Mouse (Mus musculus): ENCODE measurements around the gene C2cd2l. TPM values are rescaled to one million over a fixed set of nuclear protein-coding genes. Genes with fewer than 3 reads are reported as not detected.

The C2cd2l gene
- polyA plus RNA-seq, 1 experiment from 2014 or later, result 11.4 TPM

DNA sequence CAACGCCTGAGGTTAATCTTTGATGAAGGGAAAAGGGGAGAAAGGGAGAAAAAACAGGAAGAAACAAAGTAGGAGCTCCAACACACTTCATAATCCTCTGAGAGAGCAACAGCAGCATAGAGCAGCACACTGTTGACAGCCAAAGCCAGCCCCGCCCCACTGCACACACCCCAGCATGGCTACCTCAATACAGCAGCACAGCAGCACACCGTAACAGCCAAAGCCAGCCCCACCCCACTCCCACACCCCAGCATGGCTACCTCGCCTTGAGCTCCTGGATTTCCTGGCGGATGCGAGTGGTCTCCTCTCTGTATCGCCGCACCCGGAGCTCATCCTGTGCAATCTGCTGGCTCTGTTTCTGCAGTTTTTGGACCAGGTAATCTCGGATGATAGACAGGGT is 32.3 kb upstream of the C2cd2l start:
- no peak overlapping the region for H3K27ac ChIP-seq (ENCODE audit: low read depth)
- H3K9me3 ChIP-seq (ENCODE audit: low read length), result no peaks in the 10 kb centered on the region
- H3K4me1 ChIP-seq (ENCODE audit: insufficient read depth), result no peaks in the 10 kb centered on the region
- 90% methylated on average over 10 of the region's 10 CpGs for WGBS (ENCODE audit: insufficient replicate concordance)
- peaks cover 83% of the 10 kb centered on the region for H3K36me3 ChIP-seq (replicated peaks; ENCODE audit: insufficient read depth, low read length)
- ATAC-seq, result no peak
- no peak for DNase-seq
- TF ChIP-seq EP300 (IDR thresholded peaks at IDR 0.05; ENCODE audit: low read depth) (no peak), CTCF (IDR thresholded peaks at IDR 0.05; ENCODE audit: low read depth) (no peak)
- H3K4me2 ChIP-seq (ENCODE audit: low read depth, low read length), result no peak overlapping the region
- H3K27me3 ChIP-seq (ENCODE audit: insufficient read depth, low read length), result no peaks in the 10 kb centered on the region
- H3K9ac ChIP-seq (replicated peaks), result no peak overlapping the region
- no peak overlapping the region for H3K4me3 ChIP-seq (ENCODE audit: low read depth, low read length)

DNA sequence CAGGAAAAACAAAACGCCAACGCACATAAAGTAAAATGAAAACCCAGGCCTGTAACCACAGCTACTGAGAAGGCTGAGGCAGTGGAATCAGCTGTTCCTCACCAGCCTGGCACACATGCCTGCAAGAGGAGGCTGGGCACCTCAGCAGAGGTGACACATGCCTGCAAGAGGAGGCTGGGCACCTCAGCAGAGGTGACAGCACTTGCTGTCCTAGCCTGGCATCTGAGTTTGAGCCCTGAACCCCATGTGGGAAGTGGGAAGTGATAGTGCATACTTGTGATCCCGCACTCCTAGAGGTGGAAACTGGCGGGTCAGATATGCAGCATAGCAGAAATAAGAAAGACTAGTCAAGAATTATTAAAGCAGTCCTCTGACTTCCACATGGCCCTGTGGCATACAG is 31.3 kb upstream of the C2cd2l start:
- no peak for TF ChIP-seq CTCF (IDR thresholded peaks at IDR 0.05; ENCODE audit: low read depth)
- no peak for TF ChIP-seq EP300 (IDR thresholded peaks at IDR 0.05; ENCODE audit: low read depth)
- Histone ChIP-seq H3K4me2 (ENCODE audit: low read depth, low read length) (no peak overlapping the region), H3K9ac (replicated peaks) (no peak overlapping the region), H3K4me1 (ENCODE audit: insufficient read depth) (no peaks in the 10 kb centered on the region), H3K27ac (ENCODE audit: low read depth) (no peak overlapping the region), H3K4me3 (ENCODE audit: low read depth, low read length) (no peak overlapping the region), H3K36me3 (replicated peaks; ENCODE audit: insufficient read depth, low read length) (peaks cover 80% of the 10 kb centered on the region), H3K9me3 (ENCODE audit: low read length) (no peaks in the 10 kb centered on the region), H3K27me3 (ENCODE audit: insufficient read depth, low read length) (no peaks in the 10 kb centered on the region)
- WGBS (ENCODE audit: insufficient replicate concordance), result 87% methylated on average over 4 of the region's 4 CpGs
- no peak for DNase-seq
- no peak for ATAC-seq

DNA sequence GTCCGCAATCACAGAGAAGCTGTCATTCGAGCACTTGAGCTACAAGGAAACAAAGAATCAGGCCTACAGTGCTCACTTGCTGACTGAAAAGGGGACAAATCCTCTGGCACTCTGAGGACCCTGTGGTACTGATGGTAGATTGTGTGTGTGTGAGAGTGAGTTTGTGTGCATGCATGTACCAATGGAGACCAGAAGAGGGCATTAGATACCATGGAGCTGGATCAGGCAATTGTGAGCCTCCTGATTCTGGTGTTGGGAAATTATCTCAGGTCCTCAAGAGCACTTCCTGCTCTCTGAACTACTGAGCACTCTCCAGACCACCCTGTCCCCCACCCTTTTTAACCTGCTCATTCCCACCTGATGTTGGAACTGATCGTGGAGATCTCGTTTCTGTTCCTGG is 28.5 kb upstream of the C2cd2l start:
- no peak for DNase-seq
- no peak overlapping the region for H3K27ac ChIP-seq (ENCODE audit: low read depth)
- H3K4me1 ChIP-seq (ENCODE audit: insufficient read depth), result no peaks in the 10 kb centered on the region
- H3K4me2 ChIP-seq (ENCODE audit: low read depth, low read length), result no peak overlapping the region
- ATAC-seq, result no peak
- H3K9ac ChIP-seq (replicated peaks), result no peak overlapping the region
- H3K36me3 ChIP-seq (replicated peaks; ENCODE audit: insufficient read depth, low read length), result peaks cover 55% of the 10 kb centered on the region
- no peaks in the 10 kb centered on the region for H3K9me3 ChIP-seq (ENCODE audit: low read length)
- TF ChIP-seq CTCF (IDR thresholded peaks at IDR 0.05; ENCODE audit: low read depth) (peak; percentile 55), EP300 (IDR thresholded peaks at IDR 0.05; ENCODE audit: low read depth) (no peak)
- no peaks in the 10 kb centered on the region for H3K27me3 ChIP-seq (ENCODE audit: insufficient read depth, low read length)
- no peak overlapping the region for H3K4me3 ChIP-seq (ENCODE audit: low read depth, low read length)
- 96% methylated on average over 4 of the region's 4 CpGs for WGBS (ENCODE audit: insufficient replicate concordance)

DNA sequence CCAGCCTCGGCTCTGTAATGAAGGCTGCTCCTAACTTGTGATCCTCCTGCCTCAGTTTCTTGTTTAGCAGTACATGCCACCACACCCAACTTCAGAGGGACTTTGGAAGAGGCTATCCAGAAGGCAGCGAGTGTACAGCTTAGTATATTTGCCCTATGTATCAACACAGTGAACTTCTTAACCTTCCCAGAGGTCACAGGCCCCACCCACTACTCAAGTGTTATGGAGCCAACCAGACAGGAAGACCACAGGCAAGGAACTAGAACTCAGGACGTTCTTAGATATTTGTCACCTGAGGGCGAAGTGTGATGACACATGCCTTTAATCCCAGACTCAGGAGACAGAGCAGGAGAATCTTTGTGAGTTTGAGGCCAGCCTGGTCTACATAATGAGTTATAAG is 27.5 kb upstream of the C2cd2l start:
- TF ChIP-seq CTCF (IDR thresholded peaks at IDR 0.05; ENCODE audit: low read depth) (no peak), EP300 (IDR thresholded peaks at IDR 0.05; ENCODE audit: low read depth) (no peak)
- no peak overlapping the region for H3K9ac ChIP-seq (replicated peaks)
- peaks cover 46% of the 10 kb centered on the region for H3K36me3 ChIP-seq (replicated peaks; ENCODE audit: insufficient read depth, low read length)
- H3K27ac ChIP-seq (ENCODE audit: low read depth), result no peak overlapping the region
- H3K4me2 ChIP-seq (ENCODE audit: low read depth, low read length), result no peak overlapping the region
- 0 out of 2 replicates have a peak, but pooled peaks cover 4% of the 10 kb centered on the region for H3K4me1 ChIP-seq (ENCODE audit: insufficient read depth)
- no peak overlapping the region for H3K4me3 ChIP-seq (ENCODE audit: low read depth, low read length)
- DNase-seq (no peak), ATAC-seq (no peak)
- WGBS (ENCODE audit: insufficient replicate concordance), result 77% methylated on average over 4 of the region's 4 CpGs
- H3K9me3 ChIP-seq (ENCODE audit: low read length), result no peaks in the 10 kb centered on the region
- no peaks in the 10 kb centered on the region for H3K27me3 ChIP-seq (ENCODE audit: insufficient read depth, low read length)

DNA sequence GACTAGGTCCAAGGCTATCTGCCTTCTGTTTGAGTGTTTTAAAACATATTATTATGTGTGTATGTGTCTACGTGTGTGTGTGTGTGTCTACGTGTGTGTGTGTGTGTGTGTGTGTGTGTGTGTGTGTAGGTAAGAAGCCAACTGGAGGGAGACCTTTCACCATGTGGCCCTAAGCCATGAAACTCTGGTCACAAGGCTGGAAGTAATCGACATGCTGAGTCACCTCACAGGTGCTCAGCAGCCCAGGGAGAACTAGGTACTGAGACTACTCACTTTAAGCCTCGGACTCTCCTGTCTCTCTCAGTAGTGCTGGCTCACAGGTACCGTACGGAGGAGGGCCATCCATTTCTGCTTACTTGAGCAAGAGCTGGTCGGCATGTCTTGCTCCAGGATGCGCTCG is 27.1 kb upstream of the C2cd2l start:
- WGBS (ENCODE audit: insufficient replicate concordance), result 93% methylated on average over 9 of the region's 9 CpGs
- TF ChIP-seq CTCF (IDR thresholded peaks at IDR 0.05; ENCODE audit: low read depth), result no peak
- no peak for TF ChIP-seq EP300 (IDR thresholded peaks at IDR 0.05; ENCODE audit: low read depth)
- no peak overlapping the region for H3K27ac ChIP-seq (ENCODE audit: low read depth)
- H3K27me3 ChIP-seq (ENCODE audit: insufficient read depth, low read length), result no peaks in the 10 kb centered on the region
- no peak overlapping the region for H3K4me3 ChIP-seq (ENCODE audit: low read depth, low read length)
- peaks cover 42% of the 10 kb centered on the region for H3K36me3 ChIP-seq (replicated peaks; ENCODE audit: insufficient read depth, low read length)
- no peak overlapping the region for H3K9ac ChIP-seq (replicated peaks)
- H3K4me2 ChIP-seq (ENCODE audit: low read depth, low read length), result no peak overlapping the region
- no peak for ATAC-seq
- H3K4me1 ChIP-seq (ENCODE audit: insufficient read depth), result 0 out of 2 replicates have a peak, but pooled peaks cover 4% of the 10 kb centered on the region
- no peaks in the 10 kb centered on the region for H3K9me3 ChIP-seq (ENCODE audit: low read length)
- no peak for DNase-seq

DNA sequence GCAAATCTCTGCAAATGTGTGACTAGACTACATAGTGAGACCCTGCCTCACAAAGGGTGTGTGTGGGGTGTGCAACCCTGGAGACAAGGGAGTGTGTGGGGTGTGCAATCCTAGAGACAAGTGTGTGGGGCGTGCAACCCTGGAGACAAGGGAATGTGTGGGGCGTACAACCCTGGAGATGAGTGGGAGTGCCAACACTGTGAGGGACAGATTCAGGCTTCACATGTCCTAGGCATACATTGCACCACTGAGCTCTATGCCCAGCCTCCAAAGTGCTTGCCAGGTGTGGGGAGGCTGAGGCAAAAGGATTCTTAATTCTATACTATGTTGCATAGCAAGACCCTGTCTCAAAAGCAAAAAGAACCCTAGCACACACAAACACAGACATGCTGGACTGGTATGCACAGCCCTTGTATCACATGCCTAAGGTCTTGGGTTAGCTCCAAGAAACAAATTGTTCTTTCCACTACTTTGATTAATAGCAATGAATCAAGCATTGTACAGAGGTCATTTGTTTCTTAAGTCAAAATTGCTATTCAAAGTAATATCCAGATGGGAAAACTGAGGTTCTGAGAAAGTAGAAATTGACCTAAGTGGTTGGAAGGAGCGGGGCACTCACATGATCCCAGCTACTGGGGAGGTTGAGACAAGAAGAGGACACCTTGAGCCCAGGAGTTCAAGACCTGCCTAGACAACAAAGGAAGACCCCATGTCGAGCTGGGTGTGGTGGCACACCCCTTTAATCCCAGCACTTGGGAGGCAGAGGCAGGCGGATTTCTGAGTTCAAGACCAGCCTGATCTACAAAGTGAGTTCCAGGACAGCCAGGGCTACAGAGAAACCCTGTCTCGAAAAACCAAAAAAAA is 25.7 kb upstream of the C2cd2l start:
- no peaks in the 10 kb centered on the region for H3K9me3 ChIP-seq (ENCODE audit: low read length)
- no peak for DNase-seq
- no peak overlapping the region for H3K27ac ChIP-seq (ENCODE audit: low read depth)
- no peak overlapping the region for H3K4me2 ChIP-seq (ENCODE audit: low read depth, low read length)
- 0 out of 2 replicates have a peak, but pooled peaks cover 4% of the 10 kb centered on the region for H3K4me1 ChIP-seq (ENCODE audit: insufficient read depth)
- TF ChIP-seq EP300 (IDR thresholded peaks at IDR 0.05; ENCODE audit: low read depth) (no peak), CTCF (IDR thresholded peaks at IDR 0.05; ENCODE audit: low read depth) (no peak)
- WGBS (ENCODE audit: insufficient replicate concordance), result 84% methylated on average over 6 of the region's 6 CpGs
- no peak overlapping the region for H3K4me3 ChIP-seq (ENCODE audit: low read depth, low read length)
- ATAC-seq, result no peak
- no peaks in the 10 kb centered on the region for H3K27me3 ChIP-seq (ENCODE audit: insufficient read depth, low read length)
- H3K9ac ChIP-seq (replicated peaks), result no peak overlapping the region
- H3K36me3 ChIP-seq (replicated peaks; ENCODE audit: insufficient read depth, low read length), result peaks cover 40% of the 10 kb centered on the region
